Mouse (Mus musculus) adrenal gland, adult (tissue): ENCODE measurements around the gene Lipe.

Experiments used
- DNase-seq, 2 experiments: peaks; one replicate each; pipeline ENCODE4 v3.0.0; 2022 to 2023; ENCODE audit warnings: low spot score in 1 of 2; ENCODE audit not compliant: inconsistent age in 2 of 2

Lipe gene

GRCm38 (mm10) chr7:25367632-25368293 lies 30.7 kb downstream of the Lipe start:
- peak; percentile 56 to 77 for DNase-seq

GRCm38 (mm10) chr7:25365937-25366625 lies 32.4 kb downstream of the Lipe start:
- DNase-seq, result no peak

- DNase-seq, result no peak
Measured at GRCm38 (mm10) chr7:25363632-25364031, 34.9 kb downstream of the Lipe start.

- DNase-seq, result peak; percentile 56 to 78
Measured at GRCm38 (mm10) chr7:25363151-25363550, 35.4 kb downstream of the Lipe start.

- no peak for DNase-seq
Measured at GRCm38 (mm10) chr7:25358721-25359206, 39.7 kb downstream of the Lipe start.

- no peak for DNase-seq
Measured at GRCm38 (mm10) chr7:25348861-25349260, 49.6 kb downstream of the Lipe start.

GRCm38 (mm10) chr7:25341000-25341784 lies 57.3 kb downstream of the Lipe start:
- no peak for DNase-seq

GRCm38 (mm10) chr7:25339329-25339728 lies 59.2 kb downstream of the Lipe start:
- DNase-seq, result no peak

GRCm38 (mm10) chr7:25334472-25334871 lies 64.0 kb downstream of the Lipe start:
- no peak for DNase-seq

- peak; percentile 74 to 89 for DNase-seq
Measured at GRCm38 (mm10) chr7:25333596-25334307, 64.8 kb downstream of the Lipe start.
